Mouse (Mus musculus): ENCODE measurements at regions not wholly inside any gene's neighbourhood (a gene's known extent, or its start where the extent isn't known, plus 50 kb on each side); places are given as distances from the start of the nearest gene placed in this dataset.

DNA sequence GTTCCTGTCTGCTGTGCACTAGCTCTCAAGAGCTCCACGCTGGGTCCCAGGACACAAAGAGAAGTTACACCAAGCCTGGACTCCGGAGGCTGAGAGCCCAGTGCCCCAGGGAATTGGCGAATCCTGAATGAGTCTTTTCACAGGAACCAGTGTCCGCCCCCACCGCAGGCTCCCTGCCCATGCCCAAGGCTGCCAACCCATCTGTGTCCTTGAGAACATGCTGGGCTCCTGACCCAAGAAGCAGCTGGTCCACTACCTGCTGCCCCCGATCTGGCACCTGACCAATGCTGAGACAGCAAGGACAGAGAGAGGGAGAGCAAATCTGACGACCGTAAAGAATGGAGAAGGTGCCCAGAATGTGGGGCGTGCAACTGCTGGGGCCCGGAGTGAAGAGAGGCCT lies 85.2 kb upstream of the Cplx2 start:
- Histone ChIP-seq H3K27me3 (ENCODE audit: control insufficient read depth, insufficient read depth, low read length, poor library complexity, severe bottlenecking) (no peaks in the 10 kb centered on the region), H3K36me3 (ENCODE audit: control insufficient read depth, insufficient read depth, low read length, poor library complexity, severe bottlenecking) (no peaks in the 10 kb centered on the region)
- no peak for DNase-seq (ENCODE audit: low read depth, low spot score)

DNA sequence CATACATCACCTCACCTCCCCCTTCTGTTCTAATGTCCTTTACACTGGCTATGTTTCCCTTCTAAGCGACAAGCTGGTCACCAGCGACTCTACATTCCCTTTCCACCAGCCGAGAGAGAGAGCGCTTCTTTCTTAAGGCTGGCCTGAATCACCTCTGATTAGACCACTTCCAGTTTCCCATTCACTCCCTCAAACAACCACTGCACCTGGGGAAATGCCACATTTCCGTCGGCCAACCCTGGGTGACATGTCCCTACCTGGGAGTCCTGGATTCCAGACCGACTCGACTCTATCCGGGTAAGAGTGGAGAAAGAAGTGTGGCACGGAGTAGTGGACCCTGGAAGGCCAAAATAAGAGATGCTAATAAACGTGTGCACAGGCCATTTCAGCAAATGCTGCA lies 84.5 kb upstream of the Cplx2 start:
- Histone ChIP-seq H3K36me3 (ENCODE audit: control insufficient read depth, insufficient read depth, low read length, poor library complexity, severe bottlenecking) (no peaks in the 10 kb centered on the region), H3K27me3 (ENCODE audit: control insufficient read depth, insufficient read depth, low read length, poor library complexity, severe bottlenecking) (no peaks in the 10 kb centered on the region)
- no peak for DNase-seq (ENCODE audit: low read depth, low spot score)

DNA sequence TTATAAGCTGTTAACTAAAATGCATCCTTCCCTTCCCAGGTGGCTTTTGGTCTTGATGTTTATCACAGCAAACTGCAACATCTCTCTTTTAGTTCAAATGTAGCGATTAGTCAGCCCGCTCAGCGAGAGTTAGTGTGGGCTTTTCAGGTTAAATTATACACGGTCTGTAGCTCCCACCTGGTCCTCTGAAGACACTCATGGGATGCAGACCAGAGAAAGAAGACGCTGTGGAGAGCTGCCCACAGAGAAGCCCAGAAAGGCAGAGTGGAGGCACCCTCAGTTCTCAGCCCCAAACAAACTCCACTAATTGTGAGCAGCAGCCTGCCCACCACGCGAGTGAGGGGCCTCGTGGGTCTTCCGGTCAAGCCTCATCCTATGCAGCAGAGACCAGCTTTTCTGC lies 81.1 kb upstream of the Cplx2 start:
- no peaks in the 10 kb centered on the region for H3K27me3 ChIP-seq (ENCODE audit: control insufficient read depth, insufficient read depth, low read length, poor library complexity, severe bottlenecking)
- H3K36me3 ChIP-seq (ENCODE audit: control insufficient read depth, insufficient read depth, low read length, poor library complexity, severe bottlenecking): no peaks in the 10 kb centered on the region
- DNase-seq (ENCODE audit: low read depth, low spot score): no peak

DNA sequence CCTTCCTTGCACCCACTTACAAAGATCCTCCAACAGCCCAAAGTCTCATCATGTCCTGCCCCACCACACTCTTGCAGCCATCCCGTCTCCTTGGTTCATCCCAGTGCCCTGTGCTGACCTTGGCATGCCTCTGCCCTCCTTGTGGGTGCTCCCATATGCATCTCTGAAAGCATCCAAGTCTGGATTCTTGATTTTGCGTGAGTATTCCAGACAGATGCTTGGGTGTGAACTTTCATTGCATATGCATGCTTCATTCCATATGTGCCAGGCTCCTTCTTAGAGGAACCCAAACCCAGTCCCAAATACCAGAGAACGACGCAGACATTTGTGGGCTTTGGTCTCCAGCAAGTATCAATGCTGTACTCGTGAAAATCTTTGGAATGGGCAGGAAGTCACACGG lies 78.8 kb upstream of the Cplx2 start:
- H3K27me3 ChIP-seq (ENCODE audit: control insufficient read depth, insufficient read depth, low read length, poor library complexity, severe bottlenecking): no peaks in the 10 kb centered on the region
- H3K36me3 ChIP-seq (ENCODE audit: control insufficient read depth, insufficient read depth, low read length, poor library complexity, severe bottlenecking): no peaks in the 10 kb centered on the region

DNA sequence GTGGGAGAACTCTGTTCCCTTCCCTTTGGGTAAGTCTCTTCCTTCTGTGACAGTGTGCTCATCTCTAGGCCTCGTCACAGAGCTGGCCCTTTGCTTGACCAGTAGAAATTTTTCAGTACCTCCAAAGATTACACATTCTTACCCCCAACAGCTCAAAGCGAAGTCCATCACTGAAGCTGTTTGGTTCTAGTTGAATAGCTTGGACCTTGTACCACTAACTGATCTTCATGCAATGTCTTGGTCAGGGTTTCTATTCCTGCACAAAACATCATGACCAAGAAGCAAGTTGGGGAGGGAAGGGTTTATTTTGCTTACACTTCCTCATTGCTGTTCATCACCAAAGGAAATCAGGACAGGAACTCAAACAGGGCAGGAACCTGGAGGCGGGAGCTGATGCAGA lies 78.1 kb upstream of the Cplx2 start:
- no peaks in the 10 kb centered on the region for H3K36me3 ChIP-seq (ENCODE audit: control insufficient read depth, insufficient read depth, low read length, poor library complexity, severe bottlenecking)
- no peaks in the 10 kb centered on the region for H3K27me3 ChIP-seq (ENCODE audit: control insufficient read depth, insufficient read depth, low read length, poor library complexity, severe bottlenecking)
- no peak for DNase-seq (ENCODE audit: low read depth, low spot score)

More for the DNA sequence above, 78.8 kb upstream of the Cplx2 start:
- no peak for DNase-seq (ENCODE audit: low read depth, low spot score)

DNA sequence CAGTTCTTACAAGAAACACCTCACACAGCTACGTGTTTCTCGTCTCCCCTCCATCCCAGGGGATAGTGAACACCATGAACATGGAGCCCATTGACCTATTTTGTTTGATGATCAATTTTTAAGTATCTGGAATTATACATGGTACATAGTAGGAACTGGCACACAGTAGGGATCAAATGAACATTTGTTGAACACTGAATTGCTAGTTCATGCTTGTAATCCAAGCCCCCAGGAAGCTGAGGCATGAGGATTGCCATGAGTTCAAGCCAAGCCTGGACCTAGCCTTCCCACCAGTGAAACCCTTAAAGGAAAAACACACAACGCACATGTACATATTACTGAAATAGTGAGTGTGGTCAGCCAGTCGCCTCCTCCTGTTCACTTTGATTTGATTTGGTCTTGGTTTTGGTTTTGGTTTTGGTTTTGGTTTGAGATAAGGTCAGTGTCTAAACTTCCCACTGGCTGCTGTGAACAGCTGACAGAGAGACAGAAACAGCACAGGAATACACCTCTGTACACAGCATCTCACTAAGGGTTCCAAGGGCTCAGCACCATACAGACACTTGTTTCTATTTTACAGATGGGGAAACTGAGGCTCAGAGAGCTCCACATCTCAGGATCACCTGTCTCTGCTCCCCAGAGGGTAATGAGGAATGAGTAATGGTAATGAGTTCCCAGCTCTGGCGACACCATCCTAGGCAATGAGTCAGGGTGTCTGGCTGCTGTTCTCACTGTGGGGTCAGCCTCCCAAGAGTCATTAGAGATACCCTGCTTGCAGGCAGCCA lies 75.5 kb upstream of the Cplx2 start:
- no peak for DNase-seq (ENCODE audit: low read depth, low spot score)
- Histone ChIP-seq H3K36me3 (ENCODE audit: control insufficient read depth, insufficient read depth, low read length, poor library complexity, severe bottlenecking) (no peaks in the 10 kb centered on the region), H3K27me3 (ENCODE audit: control insufficient read depth, insufficient read depth, low read length, poor library complexity, severe bottlenecking) (no peaks in the 10 kb centered on the region)

DNA sequence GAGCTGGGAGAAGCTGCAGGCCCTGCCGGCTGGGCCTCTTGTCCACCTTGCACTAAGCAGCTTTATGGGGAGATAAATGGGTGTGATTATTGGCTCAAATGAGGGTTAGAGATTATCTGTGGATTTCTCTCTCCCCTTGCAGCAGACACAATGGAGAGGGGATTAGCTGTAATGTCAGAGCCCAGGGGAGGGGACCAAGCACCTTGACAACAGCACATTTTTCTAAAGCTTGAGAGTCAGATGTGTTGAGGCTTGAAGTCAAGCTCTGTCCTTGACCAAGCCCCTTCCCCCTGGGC lies 74.9 kb upstream of the Cplx2 start:
- DNase-seq (ENCODE audit: low read depth, low spot score): no peak
- Histone ChIP-seq H3K36me3 (ENCODE audit: control insufficient read depth, insufficient read depth, low read length, poor library complexity, severe bottlenecking) (no peaks in the 10 kb centered on the region), H3K27me3 (ENCODE audit: control insufficient read depth, insufficient read depth, low read length, poor library complexity, severe bottlenecking) (no peaks in the 10 kb centered on the region)

DNA sequence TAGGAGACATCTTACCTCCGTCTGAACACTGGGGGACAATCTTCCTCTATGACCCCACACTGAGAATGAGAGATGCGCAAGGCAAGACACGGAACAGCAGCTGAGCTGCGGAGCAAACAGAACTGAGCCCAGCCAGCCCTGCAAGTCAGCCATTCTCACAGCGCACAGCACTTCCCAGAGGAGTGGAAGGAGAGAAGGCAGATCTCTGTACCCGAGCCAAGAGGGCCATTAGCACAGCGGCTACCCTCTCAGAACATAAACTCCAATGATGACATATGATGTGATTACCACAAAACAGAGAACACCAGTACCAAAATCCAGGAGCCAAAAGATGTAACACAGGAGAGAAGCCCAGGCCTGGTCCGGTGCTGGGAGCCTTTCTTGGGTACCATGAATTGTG lies 72.3 kb upstream of the Cplx2 start:
- Histone ChIP-seq H3K27me3 (ENCODE audit: control insufficient read depth, insufficient read depth, low read length, poor library complexity, severe bottlenecking) (no peaks in the 10 kb centered on the region), H3K36me3 (ENCODE audit: control insufficient read depth, insufficient read depth, low read length, poor library complexity, severe bottlenecking) (no peaks in the 10 kb centered on the region)
- DNase-seq (ENCODE audit: low read depth, low spot score): no peak

DNA sequence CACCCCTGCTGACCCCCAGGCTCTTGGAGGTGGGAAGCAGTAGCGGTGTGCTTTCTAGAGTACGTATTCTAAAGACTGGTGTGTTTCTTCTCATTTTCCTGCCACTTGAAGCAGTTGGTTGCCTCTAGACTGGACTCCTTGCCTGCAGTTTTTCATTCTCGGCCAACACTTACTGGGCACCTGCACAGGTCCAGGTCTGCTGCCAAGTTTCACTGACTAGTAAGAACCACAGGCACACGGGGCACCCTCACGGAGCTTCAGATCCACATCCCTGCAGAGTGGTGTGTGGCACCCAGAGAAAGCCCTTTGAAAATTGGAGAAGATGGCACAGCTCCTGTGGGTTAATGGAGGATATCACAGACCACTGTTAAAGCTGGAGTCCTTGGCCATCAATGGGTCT lies 71.9 kb upstream of the Cplx2 start:
- H3K27me3 ChIP-seq (ENCODE audit: control insufficient read depth, insufficient read depth, low read length, poor library complexity, severe bottlenecking): no peaks in the 10 kb centered on the region
- no peak for DNase-seq (ENCODE audit: low read depth, low spot score)
- H3K36me3 ChIP-seq (ENCODE audit: control insufficient read depth, insufficient read depth, low read length, poor library complexity, severe bottlenecking): no peaks in the 10 kb centered on the region

DNA sequence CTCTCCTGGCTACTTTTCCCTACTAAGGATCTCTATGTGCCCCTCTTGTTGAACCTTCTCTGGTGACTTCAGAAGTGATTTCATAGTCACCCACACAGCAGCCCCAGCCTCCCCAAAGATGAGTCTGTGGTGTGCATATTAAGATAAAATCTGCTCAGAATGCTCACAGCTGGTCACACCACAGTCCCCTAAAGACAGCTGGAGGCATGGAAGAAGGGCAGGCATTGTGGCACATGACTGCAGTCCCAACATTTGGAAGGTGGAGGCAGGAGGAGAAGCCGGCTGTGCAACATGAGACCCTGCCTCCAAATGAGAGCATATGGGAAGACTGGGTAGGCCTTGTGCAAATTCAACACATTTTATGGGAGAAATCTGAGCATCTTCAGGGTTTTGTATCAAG lies 70.0 kb upstream of the Cplx2 start:
- no peaks in the 10 kb centered on the region for H3K36me3 ChIP-seq (ENCODE audit: control insufficient read depth, insufficient read depth, low read length, poor library complexity, severe bottlenecking)
- no peak for DNase-seq (ENCODE audit: low read depth, low spot score)
- no peaks in the 10 kb centered on the region for H3K27me3 ChIP-seq (ENCODE audit: control insufficient read depth, insufficient read depth, low read length, poor library complexity, severe bottlenecking)

DNA sequence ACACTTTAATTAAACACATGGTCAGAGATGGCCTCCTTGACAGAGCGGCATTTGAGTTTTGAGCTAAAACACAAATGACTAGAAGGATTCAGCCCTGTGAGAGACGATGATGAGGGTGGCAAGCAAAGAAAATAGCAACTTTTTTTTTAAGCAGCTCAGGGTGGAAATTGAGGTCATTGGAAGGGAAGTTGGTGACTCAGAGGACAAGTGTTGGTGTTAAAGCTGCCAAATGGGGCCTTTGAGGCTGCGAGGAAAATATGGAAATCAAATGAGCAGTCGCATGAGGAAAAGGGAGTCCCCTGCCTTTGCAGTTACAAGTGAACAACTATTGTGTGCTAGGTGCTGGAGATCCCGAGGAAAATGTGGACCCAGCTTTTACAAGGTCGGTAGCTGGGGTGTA lies 69.5 kb upstream of the Cplx2 start:
- Histone ChIP-seq H3K27me3 (ENCODE audit: control insufficient read depth, insufficient read depth, low read length, poor library complexity, severe bottlenecking) (no peaks in the 10 kb centered on the region), H3K36me3 (ENCODE audit: control insufficient read depth, insufficient read depth, low read length, poor library complexity, severe bottlenecking) (no peaks in the 10 kb centered on the region)
- no peak for DNase-seq (ENCODE audit: low read depth, low spot score)

DNA sequence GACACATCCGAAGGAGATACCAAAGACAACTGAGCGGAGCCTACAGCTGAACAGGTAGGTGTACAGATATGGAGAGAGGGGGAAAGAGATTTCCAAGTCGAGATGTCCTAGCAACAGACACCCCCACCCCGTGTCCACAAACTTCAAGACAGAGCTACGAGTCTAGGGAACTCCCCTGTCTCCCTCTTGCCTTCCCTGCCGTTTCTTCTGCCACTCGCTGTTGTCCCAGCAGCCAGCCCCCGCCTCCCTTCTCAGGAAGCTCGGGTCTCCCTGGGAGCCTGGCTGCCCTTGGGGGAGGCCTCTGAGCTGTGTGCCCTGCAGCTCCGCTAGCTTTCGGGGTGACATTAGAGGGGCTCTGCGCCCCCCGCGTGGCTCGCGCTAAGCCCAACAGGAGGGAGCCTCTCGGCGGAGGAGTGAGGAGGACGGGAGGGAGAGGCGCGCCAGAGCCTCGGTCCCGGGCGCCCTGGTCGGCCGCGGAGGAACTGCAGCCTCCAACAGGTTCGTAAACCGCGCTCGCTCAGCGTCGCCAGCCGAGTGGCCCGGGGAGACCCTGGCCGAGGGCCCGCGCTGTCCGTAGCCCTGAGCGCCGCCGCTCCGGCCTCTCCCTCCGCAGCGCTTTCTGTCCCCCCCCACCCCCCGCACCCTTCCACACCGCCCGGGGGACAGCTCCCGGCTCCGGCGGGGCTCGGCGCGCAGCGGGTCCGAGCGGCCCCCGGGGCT lies 68.6 kb upstream of the Cplx2 start:
- peak; percentile 43 for DNase-seq (ENCODE audit: low read depth, low spot score)
- Histone ChIP-seq H3K27me3 (ENCODE audit: control insufficient read depth, insufficient read depth, low read length, poor library complexity, severe bottlenecking) (no peaks in the 10 kb centered on the region), H3K36me3 (ENCODE audit: control insufficient read depth, insufficient read depth, low read length, poor library complexity, severe bottlenecking) (no peaks in the 10 kb centered on the region)

DNA sequence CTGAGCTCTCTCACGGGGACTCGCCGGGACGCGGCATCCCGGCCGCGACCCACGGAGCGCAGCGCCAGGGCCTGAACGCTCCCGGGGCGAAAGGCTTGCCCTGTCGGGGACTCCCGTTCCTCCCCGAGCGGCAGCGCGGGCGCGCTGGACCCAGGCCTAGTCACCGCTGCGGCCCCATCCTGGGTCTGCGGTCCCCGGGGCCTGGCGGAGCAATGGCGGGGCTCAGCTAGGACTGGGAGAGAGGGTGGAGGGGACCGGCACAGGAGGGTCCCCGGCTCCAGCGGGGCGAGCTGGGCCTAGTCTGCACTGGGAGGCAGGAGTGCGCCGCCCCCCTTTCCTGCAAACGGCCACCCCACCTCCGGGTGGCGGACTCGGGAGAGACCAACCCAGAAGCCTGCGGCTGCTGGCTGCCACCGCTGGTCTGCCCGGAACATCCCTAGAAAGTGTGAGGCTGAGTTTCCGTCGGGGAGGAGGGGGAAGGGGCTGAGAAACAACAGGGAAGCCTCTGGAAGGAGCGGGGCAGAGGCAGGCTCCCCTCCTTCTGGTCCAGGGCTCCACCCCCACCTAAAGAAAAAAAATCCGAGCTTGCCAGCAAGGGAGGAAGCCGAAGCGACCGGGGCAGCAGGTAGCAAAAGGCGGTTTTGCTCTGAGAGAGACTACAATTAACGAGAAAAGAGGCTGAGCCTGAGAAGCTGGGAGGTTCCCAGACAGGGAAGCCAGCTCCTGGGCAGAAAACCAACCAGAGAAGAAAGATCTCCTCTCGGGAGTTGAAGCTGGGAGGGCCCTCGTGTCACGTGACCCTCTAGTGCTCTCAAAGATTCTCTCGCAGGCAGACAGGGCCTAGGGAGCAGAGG lies 67.9 kb upstream of the Cplx2 start:
- Histone ChIP-seq H3K36me3 (ENCODE audit: control insufficient read depth, insufficient read depth, low read length, poor library complexity, severe bottlenecking) (no peaks in the 10 kb centered on the region), H3K27me3 (ENCODE audit: control insufficient read depth, insufficient read depth, low read length, poor library complexity, severe bottlenecking) (no peaks in the 10 kb centered on the region)
- peak; percentile 56 for DNase-seq (ENCODE audit: low read depth, low spot score)

DNA sequence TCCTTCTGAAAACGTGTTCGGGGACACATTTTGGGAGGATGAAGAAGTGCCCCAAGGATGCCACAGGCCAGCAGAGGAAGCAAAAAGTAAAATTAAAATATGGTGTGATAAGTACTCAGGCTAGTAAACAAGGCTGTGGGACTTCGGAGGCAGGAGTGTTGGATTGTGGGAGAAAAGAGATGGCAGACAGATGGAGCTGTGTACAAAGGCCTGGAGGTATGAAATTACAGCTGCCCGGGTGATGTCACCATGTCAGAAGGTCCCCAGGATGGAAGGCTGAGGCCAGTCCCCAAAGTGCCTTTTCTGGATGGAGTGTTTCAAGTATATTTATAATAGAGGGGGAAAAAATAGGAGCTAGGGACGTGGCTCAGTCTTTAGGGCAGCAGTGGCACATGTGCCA lies 66.9 kb upstream of the Cplx2 start:
- Histone ChIP-seq H3K27me3 (ENCODE audit: control insufficient read depth, insufficient read depth, low read length, poor library complexity, severe bottlenecking) (no peaks in the 10 kb centered on the region), H3K36me3 (ENCODE audit: control insufficient read depth, insufficient read depth, low read length, poor library complexity, severe bottlenecking) (no peaks in the 10 kb centered on the region)
- no peak for DNase-seq (ENCODE audit: low read depth, low spot score)

DNA sequence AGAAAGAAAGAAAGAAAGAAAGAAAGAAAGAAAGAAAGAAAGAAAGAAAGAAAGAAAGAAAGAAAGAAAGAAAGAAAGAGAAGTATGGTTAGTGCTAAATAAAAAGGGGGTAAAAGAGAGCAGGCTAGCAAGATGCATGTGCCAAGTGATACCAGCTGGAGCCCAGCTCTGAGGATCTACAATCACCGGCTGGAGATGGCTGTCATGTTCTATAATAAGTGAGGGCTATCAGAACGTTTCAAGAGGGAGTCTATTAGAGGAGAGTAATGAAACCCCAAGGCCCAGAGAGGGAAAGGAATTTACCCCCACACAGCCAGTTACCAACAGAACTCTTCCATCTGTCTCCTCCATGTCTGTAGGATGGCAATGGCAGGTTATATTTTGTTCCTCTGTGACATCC lies 62.6 kb upstream of the Cplx2 start:
- DNase-seq (ENCODE audit: low read depth, low spot score): no peak

More for the DNA sequence above, 62.6 kb upstream of the Cplx2 start:
- Histone ChIP-seq H3K36me3 (ENCODE audit: control insufficient read depth, insufficient read depth, low read length, poor library complexity, severe bottlenecking) (no peaks in the 10 kb centered on the region), H3K27me3 (ENCODE audit: control insufficient read depth, insufficient read depth, low read length, poor library complexity, severe bottlenecking) (no peaks in the 10 kb centered on the region)

Data from splenic B cell, adult 2 months (primary cell).